23 mouse cellular contexts compared by ENCODE assay signal in genomic region chr4:137818341-137818740, GRCm38 (mm10). TPM values are rescaled to one million over a fixed set of nuclear protein-coding genes. Genes with fewer than 3 reads are reported as not detected.
DNase-seq lines count a peak whose midpoint lies in the region; ATAC-seq and TF ChIP-seq lines count a peak whose summit lies in the region.
"Had no signal": no experiment of that assay in that cellular context is flagged by ENCODE, and none has a peak within 500 bp of the region (broad histone marks: within the 10 kb centered on the region; RNA-seq: fewer than 3 reads in every experiment).

No protein-coding gene starts in this region.

- no peak overlapping the region for H3K4me3 ChIP-seq in CH12.LX (replicated peaks in 1 of 3; ENCODE audit: low read depth in 2 of 3, low read length in 2 of 3, poor library complexity in 1 of 3)
- H3K4me3 ChIP-seq: embryonic facial prominence, embryonic 10.5 days; embryonic facial prominence, embryonic 12.5 days; forebrain, embryonic 13.5 days; forebrain, embryonic 15.5 days had no signal

- TF ChIP-seq RAD21 in CH12.LX (IDR thresholded peaks at IDR 0.05; ENCODE audit: low read depth, low read length): no peak

- dilution Hi-C loops in CH12.LX (cut with MboI; ENCODE audit: extremely low pct_ligation_motif_present, extremely low pct_unique_long_range_greater_than_20kb, low sequenced_read_pairs): no loop called here

- H3K9ac ChIP-seq in CH12.LX (ENCODE audit: insufficient read depth, low read depth): no peak overlapping the region
- H3K9ac ChIP-seq: embryonic facial prominence, embryonic 12.5 days; forebrain, embryonic 13.5 days; forebrain, embryonic 15.5 days; forebrain, postnatal 0 days had no signal

- in situ Hi-C loops in CH12.LX (cut with MboI; ENCODE audit: low pct_ligation_motif_present, low pct_unique_long_range_greater_than_20kb, low sequenced_read_pairs): no loop called here

- TF ChIP-seq CTCF in CH12.LX (conservative IDR thresholded peaks at IDR 0.05 in 1 of 2, IDR thresholded peaks at IDR 0.05 in 1 of 2; ENCODE audit: low read depth in 2 of 2, low read length in 2 of 2): no peak

- peak; percentile 35; the same call in 1 of the 2 replicates for ATAC-seq in granulocyte monocyte progenitor cell, adult 5-6 weeks (replicated peaks; ENCODE audit: poor library complexity, severe bottlenecking)
- ATAC-seq in monocyte, adult 5-6 weeks (replicated peaks; ENCODE audit: insufficient number of reproducible peaks, low FRiP score, low TSS enrichment, poor library complexity, severe bottlenecking): no peak
- ATAC-seq: CD4-positive, CD25-positive, alpha-beta regulatory T cell, adult 4 months; forebrain, embryonic 13.5 days; forebrain, embryonic 15.5 days; forebrain, postnatal 0 days had no signal

- TF ChIP-seq POLR2A in CH12.LX (IDR thresholded peaks at IDR 0.05; ENCODE audit: low read depth, low read length): no peak

- H3K79me2 ChIP-seq in CH12.LX (replicated peaks; ENCODE audit: control insufficient read depth, extremely low read depth, insufficient read depth, poor library complexity, severe bottlenecking): no peaks in the 10 kb centered on the region

- no peaks in the 10 kb centered on the region for H3K36me3 ChIP-seq in CH12.LX (replicated peaks in 1 of 2; ENCODE audit: control insufficient read depth in 1 of 2, insufficient read depth in 1 of 2, low read length in 1 of 2)
- H3K36me3 ChIP-seq in splenic B cell, adult 2 months (ENCODE audit: control insufficient read depth, insufficient read depth, low read length, poor library complexity, severe bottlenecking): no peaks in the 10 kb centered on the region
- H3K36me3 ChIP-seq: embryonic facial prominence, embryonic 10.5 days; embryonic facial prominence, embryonic 12.5 days; forebrain, embryonic 15.5 days had no signal

- peaks cover 0 to 13% of the 10 kb centered on the region in 2 experiments; a peak in 1 of 4 replicates for H3K4me1 ChIP-seq in CH12.LX (ENCODE audit: control insufficient read depth in 1 of 2, insufficient read depth in 2 of 2)
- H3K4me1 ChIP-seq: embryonic facial prominence, embryonic 12.5 days had no signal

- H3K27me3 ChIP-seq in CH12.LX (replicated peaks): no peaks in the 10 kb centered on the region
- no peaks in the 10 kb centered on the region; the same call in 1 of the 2 replicates for H3K27me3 ChIP-seq in splenic B cell, adult 2 months (ENCODE audit: control insufficient read depth, insufficient read depth, low read length, poor library complexity, severe bottlenecking)
- H3K27me3 ChIP-seq: embryonic facial prominence, embryonic 12.5 days; forebrain, embryonic 13.5 days; forebrain, embryonic 15.5 days had no signal

- peak; percentile 45; the same call in 1 of the 2 replicates for TF ChIP-seq EP300 in CH12.LX (IDR thresholded peaks at IDR 0.05; ENCODE audit: low read length)

- H3K9me3 ChIP-seq in CH12.LX (replicated peaks; ENCODE audit: low read length): peaks cover 3% of the 10 kb centered on the region
- H3K9me3 ChIP-seq: embryonic facial prominence, embryonic 10.5 days; embryonic facial prominence, embryonic 12.5 days; forebrain, embryonic 13.5 days; forebrain, embryonic 15.5 days had no signal

- H3K27ac ChIP-seq in CH12.LX (ENCODE audit: insufficient read depth, low read depth): no peak overlapping the region
- H3K27ac ChIP-seq: embryonic facial prominence, embryonic 10.5 days; embryonic facial prominence, embryonic 12.5 days; forebrain, embryonic 13.5 days; forebrain, embryonic 15.5 days had no signal

- DNase-seq in CH12.LX (ENCODE audit: extremely low read depth) (no peak), MEL-GATA-1-ER (ENCODE audit: extremely low read depth, low read depth) (peak; percentile 86)
- peak; percentile 40 for DNase-seq in splenic B cell, adult 2 months (ENCODE audit: low read depth, low spot score)
- no peak for DNase-seq in layer of hippocampus, adult 18-20 months (ENCODE audit: low spot score in 2 of 2)
- DNase-seq in left cerebral cortex, adult 18-20 months (ENCODE audit: low spot score in 2 of 2): no peak
- no peak for DNase-seq in kidney, postnatal 14 days
- DNase-seq: adrenal gland, adult 2 months; adrenal gland, postnatal 10 days; adrenal gland, postnatal 25 days; B cell, adult 2 months; cerebellum, adult 11-12 months; cerebellum, adult 2 months; cerebellum, adult 9-10 months; cerebellum, postnatal 10 days; cerebellum, postnatal 25 days; forebrain, postnatal 0 days had no signal

- H3K4me2 ChIP-seq in CH12.LX (ENCODE audit: insufficient read depth, low read depth, poor library complexity, severe bottlenecking): no peak overlapping the region
- H3K4me2 ChIP-seq: embryonic facial prominence, embryonic 12.5 days; forebrain, embryonic 13.5 days; forebrain, embryonic 15.5 days had no signal

TF ChIP-seq in CH12.LX, 34 proteins besides CTCF, POLR2A, EP300 and RAD21:
- peak; percentile 42 for TF ChIP-seq ELF1 (IDR thresholded peaks at IDR 0.05; ENCODE audit: low read depth, low read length)
- TF ChIP-seq KAT2A (IDR thresholded peaks at IDR 0.05; ENCODE audit: insufficient replicate concordance, low read length): no peak
- TF ChIP-seq IRF4 (IDR thresholded peaks at IDR 0.05; ENCODE audit: low read depth, low read length): no peak
- no peak for TF ChIP-seq ZNF384 (IDR thresholded peaks at IDR 0.05; ENCODE audit: low read depth, low read length)
- TF ChIP-seq NRF1 (IDR thresholded peaks at IDR 0.05; ENCODE audit: low read depth, low read length): no peak
- TF ChIP-seq E2F4 (IDR thresholded peaks at IDR 0.05; ENCODE audit: insufficient replicate concordance, low read depth, low read length): no peak
- no peak for TF ChIP-seq ZKSCAN1 (IDR thresholded peaks at IDR 0.05; ENCODE audit: borderline replicate concordance, low read depth, low read length)
- no peak for TF ChIP-seq USF1 (IDR thresholded peaks at IDR 0.05; ENCODE audit: low read depth, low read length)
- no peak for TF ChIP-seq MAFK (IDR thresholded peaks at IDR 0.05; ENCODE audit: insufficient replicate concordance, low read length)

RNA-seq across cellular contexts. Expression of gene Alpl, which starts 22.2 kb away (rescaled TPM):
- total RNA-seq in CH12.LX (2012; rRNA removed) (115 and 130 TPM in 2 replicates), CH12.LX (2014; rRNA removed) (62.9 and 65.7 TPM in 2 replicates)
- 152 and 164 TPM in 2 replicates for polyA plus RNA-seq in CH12.LX (2012; ENCODE audit: insufficient read length, low read depth)
- total RNA-seq in granulocyte monocyte progenitor cell, adult 5-6 weeks (2014; fragmentation: Nextera tagmentation): not detected in 2 replicates
- not detected in 2 replicates for total RNA-seq in granulocyte monocyte progenitor cell, adult 5-6 weeks (2017)
- total RNA-seq in layer of hippocampus, adult 18-20 months (2021): 1 to 10 TPM; 7.0 to 7.2 TPM
- 10 to 100 TPM; 10.0 to 11.0 TPM for total RNA-seq in left cerebral cortex, adult 18-20 months (2021)
- total RNA-seq in monocyte, adult 5-6 weeks (2017): not detected in 3 replicates

RNA-seq across cellular contexts. Expression of gene Ece1, which starts 43.7 kb away (rescaled TPM):
- total RNA-seq in CH12.LX (2012; rRNA removed) (0.42 and 10.0 TPM in 2 replicates), CH12.LX (2014; rRNA removed) (0.12 TPM in 1 of 2 replicates, not detected in the other)
- polyA plus RNA-seq in CH12.LX (2012; ENCODE audit: insufficient read length, low read depth): 0.10 and 0.16 TPM in 2 replicates
- total RNA-seq in granulocyte monocyte progenitor cell, adult 5-6 weeks (2014; fragmentation: Nextera tagmentation): 8.4 and 12.3 TPM in 2 replicates
- total RNA-seq in granulocyte monocyte progenitor cell, adult 5-6 weeks (2017): 3.7 and 4.8 TPM in 2 replicates
- 10 to 100 TPM; 48.8 to 53.8 TPM for total RNA-seq in layer of hippocampus, adult 18-20 months (2021)
- 10 to 100 TPM; 82.0 to 87.9 TPM for total RNA-seq in left cerebral cortex, adult 18-20 months (2021)
- total RNA-seq in monocyte, adult 5-6 weeks (2017): 7.1 to 11.7 TPM (median 9.6 TPM) in 3 replicates

Comparison
In these comparisons a context has a peak if more than half of its experiments do, and no peak if none do; other contexts are left out.
1. DNase-seq: peak in MEL-GATA-1-ER (single experiment) and splenic B cell, adult 2 months (single experiment); none in CH12.LX (single experiment), layer of hippocampus, adult 18-20 months (0 of 2), left cerebral cortex, adult 18-20 months (0 of 2) and kidney, postnatal 14 days (single experiment).
2. RNA of gene Alpl, which starts 22.2 kb away (total RNA-seq): 62.9 to 130 TPM in CH12.LX; 10.0 to 11.0 TPM in left cerebral cortex, adult 18-20 months, 7.0 to 7.2 TPM in layer of hippocampus, adult 18-20 months, not detected in granulocyte monocyte progenitor cell, adult 5-6 weeks and not detected in monocyte, adult 5-6 weeks; every median in the first group is over 4 times any median in the second.